ENCODE assay signal across 8 mouse cellular contexts in the genomic region with DNA sequence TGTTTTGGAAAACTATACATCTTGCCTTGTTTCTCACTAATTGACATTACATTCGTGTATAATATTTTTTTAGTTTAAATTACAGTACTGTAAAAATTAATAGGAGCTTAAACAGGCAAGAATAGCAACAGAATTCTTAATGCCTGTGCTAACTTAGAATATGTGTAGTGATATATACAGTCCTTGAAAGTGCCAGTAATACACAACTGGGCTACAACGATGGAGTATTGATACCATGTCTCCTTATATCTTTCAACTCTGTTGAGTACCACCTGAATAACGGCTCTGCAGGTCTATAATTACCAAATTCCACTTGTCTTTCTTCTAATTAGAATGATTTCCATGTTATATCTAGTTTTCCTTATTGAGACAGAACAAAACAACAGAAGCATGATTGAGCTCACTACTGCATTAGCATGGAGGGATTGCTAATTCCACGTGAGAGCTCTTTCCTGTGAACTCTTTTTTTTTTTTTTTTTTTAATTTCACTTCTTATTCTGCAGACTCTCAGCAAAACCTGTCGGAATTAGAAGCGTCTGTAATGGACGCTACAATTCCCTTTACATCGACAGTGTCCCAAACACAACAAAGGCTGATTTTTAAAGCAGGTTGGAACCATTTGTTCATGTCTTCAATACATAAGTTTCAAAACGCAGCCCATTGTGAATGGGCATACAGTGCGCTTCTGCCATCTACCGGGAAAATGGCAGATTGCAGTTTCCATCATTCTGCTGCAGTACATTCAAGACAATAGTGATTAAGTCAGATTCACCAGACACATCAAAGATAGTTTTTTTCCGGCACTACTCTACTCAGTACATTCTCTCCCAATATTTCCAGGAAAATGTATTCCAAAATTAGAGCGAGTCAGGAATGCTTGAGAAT.
DNase-seq lines count a peak whose midpoint lies in the region; ATAC-seq and TF ChIP-seq lines count a peak whose summit lies in the region.

No protein-coding gene starts in this region.

- peak; percentile 78 for DNase-seq in 416B (ENCODE audit: low read depth)
- peak; percentile 53 for DNase-seq in adipocyte (ENCODE audit: low spot score)
- DNase-seq in embryo, embryonic 10.5 days (ENCODE audit: low spot score) = peak; percentile 92
- DNase-seq in thymus, postnatal 14 days = peak; percentile 35

- H3K4me2 ChIP-seq in heart, embryonic 12.5 days = peak overlapping the region; percentile 58
- peak overlapping the region; percentile 42 for H3K4me2 ChIP-seq in kidney, embryonic 15.5 days
- peak overlapping the region; percentile 51 for H3K4me2 ChIP-seq in limb, embryonic 13.5 days (replicated peaks)
- H3K4me2 ChIP-seq in myocyte (ENCODE audit: low read depth) = peak overlapping the region; percentile 21

- H3K9me3 ChIP-seq in heart, embryonic 12.5 days (replicated peaks) = no peaks in the 10 kb centered on the region
- no peaks in the 10 kb centered on the region for H3K9me3 ChIP-seq in kidney, embryonic 15.5 days (replicated peaks)
- H3K9me3 ChIP-seq in limb, embryonic 13.5 days = no peaks in the 10 kb centered on the region

- WGBS in heart, embryonic 12.5 days = 25% methylated on average over 13 of the region's 13 CpGs
- 28% methylated on average over 13 of the region's 13 CpGs for WGBS in kidney, embryonic 15.5 days
- 25% methylated on average over 13 of the region's 13 CpGs for WGBS in limb, embryonic 13.5 days

- H3K4me3 ChIP-seq in heart, embryonic 12.5 days = peak overlapping the region; percentile 25; the same call in 1 of the 2 replicates
- no peak overlapping the region; the same call in 1 of the 2 replicates for H3K4me3 ChIP-seq in kidney, embryonic 15.5 days (replicated peaks)
- H3K4me3 ChIP-seq in limb, embryonic 13.5 days = no peak overlapping the region
- no peak overlapping the region for H3K4me3 ChIP-seq in myocyte

- H3K4me1 ChIP-seq in heart, embryonic 12.5 days (replicated peaks) = no peaks in the 10 kb centered on the region
- H3K4me1 ChIP-seq in kidney, embryonic 15.5 days = no peaks in the 10 kb centered on the region
- no peaks in the 10 kb centered on the region for H3K4me1 ChIP-seq in limb, embryonic 13.5 days

- no peaks in the 10 kb centered on the region for H3K36me3 ChIP-seq in heart, embryonic 12.5 days
- H3K36me3 ChIP-seq in kidney, embryonic 15.5 days = no peaks in the 10 kb centered on the region
- H3K36me3 ChIP-seq in limb, embryonic 13.5 days = no peaks in the 10 kb centered on the region
- no peaks in the 10 kb centered on the region for H3K36me3 ChIP-seq in myocyte (ENCODE audit: control insufficient read depth, insufficient read depth)

- TF ChIP-seq POLR2A in myocyte (IDR thresholded peaks at IDR 0.05; ENCODE audit: insufficient read length, low read depth) = no peak

- no peak overlapping the region for H3ac ChIP-seq in myocyte (ENCODE audit: control insufficient read depth, insufficient read length)

- no peak overlapping the region for H3K27ac ChIP-seq in heart, embryonic 12.5 days (ENCODE audit: poor library complexity, severe bottlenecking)
- H3K27ac ChIP-seq in kidney, embryonic 15.5 days = no peak overlapping the region
- no peak overlapping the region for H3K27ac ChIP-seq in limb, embryonic 13.5 days

- no peak overlapping the region for H3K9ac ChIP-seq in heart, embryonic 12.5 days
- H3K9ac ChIP-seq in kidney, embryonic 15.5 days = no peak overlapping the region
- no peak overlapping the region for H3K9ac ChIP-seq in limb, embryonic 13.5 days

- H3K79me2 ChIP-seq in myocyte (ENCODE audit: control insufficient read depth, insufficient read depth) = no peaks in the 10 kb centered on the region

- ATAC-seq in heart, embryonic 12.5 days (ENCODE audit: insufficient number of reproducible peaks, low FRiP score) = no peak
- peak; percentile 49 for ATAC-seq in kidney, embryonic 15.5 days (replicated peaks; ENCODE audit: low FRiP score)
- peak; percentile 51; the same call in 1 of the 2 replicates for ATAC-seq in limb, embryonic 13.5 days (ENCODE audit: low FRiP score, low read depth)

- no peaks in the 10 kb centered on the region for H3K27me3 ChIP-seq in heart, embryonic 12.5 days (replicated peaks)
- H3K27me3 ChIP-seq in kidney, embryonic 15.5 days = peaks cover 3% of the 10 kb centered on the region; the same call in 1 of the 2 replicates
- 0 out of 2 replicates have a peak, but pooled peaks cover 3% of the 10 kb centered on the region for H3K27me3 ChIP-seq in limb, embryonic 13.5 days
- no peaks in the 10 kb centered on the region for H3K27me3 ChIP-seq in myocyte (ENCODE audit: control insufficient read depth, insufficient read depth, insufficient read length)

TF ChIP-seq in myocyte, 11 proteins besides CTCF, POLR2A, EP300 and RAD21:
- TF ChIP-seq POLR2AphosphoS2 (IDR thresholded peaks at IDR 0.05; ENCODE audit: insufficient read length, low read depth) (no peak), E2F4 (IDR thresholded peaks at IDR 0.05; ENCODE audit: insufficient read depth) (no peak), CEBPB (IDR thresholded peaks at IDR 0.05; ENCODE audit: insufficient read depth, poor library complexity, severe bottlenecking) (no peak), MYOD1 (IDR thresholded peaks at IDR 0.05; ENCODE audit: control insufficient read depth in 1 of 3, insufficient read length in 2 of 3, low read depth in 2 of 3) (no peak), TCF3 (IDR thresholded peaks at IDR 0.05; ENCODE audit: insufficient read length, low read depth) (no peak), MAX (IDR thresholded peaks at IDR 0.05; ENCODE audit: low read depth) (no peak), MYOG (IDR thresholded peaks at IDR 0.05; ENCODE audit: control insufficient read depth in 1 of 3, insufficient read depth in 1 of 3, insufficient read length in 2 of 3, low read depth in 2 of 3) (no peak), TCF12 (IDR thresholded peaks at IDR 0.05; ENCODE audit: insufficient read depth, poor library complexity, severe bottlenecking) (no peak), USF1 (IDR thresholded peaks at IDR 0.05; ENCODE audit: low read depth) (no peak), REST (IDR thresholded peaks at IDR 0.05; ENCODE audit: insufficient read depth, insufficient read length) (no peak), SRF (IDR thresholded peaks at IDR 0.05; ENCODE audit: control insufficient read depth, insufficient read length, low read depth) (no peak)

Comparison
In these comparisons a context has a peak if more than half of its experiments do, and no peak if none do; other contexts are left out.
1. DNase-seq: peak in every context shown above with its lines; median percentile 92 in embryo, embryonic 10.5 days; 78 in 416B; 53 in adipocyte; 35 in thymus, postnatal 14 days.